22 mouse cellular contexts compared by ENCODE assay signal in genomic region chr6:148660152-148660551, GRCm38 (mm10).
"Had no signal": no experiment of that assay in that cellular context is flagged by ENCODE, and none has a peak within 500 bp of the region (broad histone marks: within the 10 kb centered on the region; RNA-seq: fewer than 3 reads in every experiment).

No protein-coding gene starts in this region.

- H3K36me3 ChIP-seq: heart, embryonic 10.5 days; heart, embryonic 12.5 days; hindbrain, embryonic 10.5 days; hindbrain, embryonic 12.5 days; intestine, embryonic 15.5 days; limb, embryonic 10.5 days; limb, embryonic 12.5 days had no signal

- ATAC-seq: hindbrain, embryonic 16.5 days; inflammation-experienced regulatory T-cells, adult 6 months; intestine, embryonic 15.5 days; intestine, postnatal 0 days had no signal

- H3K9ac ChIP-seq: heart, embryonic 12.5 days; hindbrain, embryonic 12.5 days; hindbrain, embryonic 14.5 days; intestine, embryonic 15.5 days; limb, embryonic 12.5 days had no signal

- H3K4me2 ChIP-seq: heart, embryonic 12.5 days; hindbrain, embryonic 12.5 days; hindbrain, embryonic 14.5 days; intestine, embryonic 15.5 days; limb, embryonic 12.5 days had no signal

- DNase-seq: gastrocnemius, postnatal 25 days; heart, adult 18-20 months; heart, postnatal 10 days; heart, postnatal 4 days; kidney, adult 18-20 months; kidney, adult 8-10 months; kidney, postnatal 10 days; kidney, postnatal 25 days; kidney, postnatal 4 days had no signal

- H3K27ac ChIP-seq: heart, embryonic 10.5 days; hindbrain, embryonic 10.5 days; hindbrain, embryonic 12.5 days; hindbrain, embryonic 14.5 days; intestine, embryonic 15.5 days; layer of hippocampus, adult 2 months; left cerebral cortex, adult 2 months; limb, embryonic 10.5 days; limb, embryonic 12.5 days had no signal

- H3K4me1 ChIP-seq: heart, embryonic 12.5 days; hindbrain, embryonic 12.5 days; intestine, embryonic 15.5 days; limb, embryonic 10.5 days had no signal

- H3K27me3 ChIP-seq: hindbrain, embryonic 12.5 days; intestine, embryonic 15.5 days; limb, embryonic 12.5 days had no signal

- H3K9me3 ChIP-seq: heart, embryonic 10.5 days; heart, embryonic 12.5 days; hindbrain, embryonic 10.5 days; hindbrain, embryonic 12.5 days; intestine, embryonic 15.5 days; limb, embryonic 10.5 days; limb, embryonic 12.5 days had no signal

- H3K4me3 ChIP-seq: heart, embryonic 10.5 days; heart, embryonic 12.5 days; hindbrain, embryonic 10.5 days; hindbrain, embryonic 12.5 days; intestine, embryonic 15.5 days; layer of hippocampus, adult 2 months; left cerebral cortex, adult 2 months; limb, embryonic 10.5 days; limb, embryonic 12.5 days had no signal
